ENCODE assay signal across 8 mouse cellular contexts in genomic region chr19:57152357-57152756, GRCm38 (mm10).
DNase-seq lines count a peak whose midpoint lies in the region; ATAC-seq and TF ChIP-seq lines count a peak whose summit lies in the region.

No protein-coding gene starts in this region.

- WGBS in neural tube, embryonic 13.5 days, result 34% methylated on average over 9 of the region's 9 CpGs
- 39% methylated on average over 9 of the region's 9 CpGs for WGBS in heart, adult 2 months

- no peak overlapping the region for H3K4me3 ChIP-seq in neural tube, embryonic 13.5 days
- H3K4me3 ChIP-seq in heart, adult 2 months, result no peak overlapping the region

- TF ChIP-seq EP300 in heart, adult 2 months (IDR thresholded peaks at IDR 0.05; ENCODE audit: insufficient read depth, low read depth, low read length), result no peak

- no peak for TF ChIP-seq CTCF in heart, adult 2 months (IDR thresholded peaks at IDR 0.05)

- H3K9ac ChIP-seq in neural tube, embryonic 13.5 days, result no peak overlapping the region
- H3K9ac ChIP-seq in heart, adult 2 months (ENCODE audit: low read depth, low read length), result no peak overlapping the region

- peak; percentile 58 for ATAC-seq in neural tube, embryonic 13.5 days (ENCODE audit: low read depth)

- peak; percentile 57 for DNase-seq in adrenal gland, adult 2 months
- no peak for DNase-seq in adrenal gland, adult 8-10 months
- DNase-seq in neural tube, embryonic 10.5 days (ENCODE audit: extremely low spot score, low spot score), result no peak
- DNase-seq in heart, adult 2 months, result peak; percentile 76 to 77
- DNase-seq in kidney, postnatal 36 days, result peak; percentile 52 to 70
- peak; percentile 51 for DNase-seq in ovary, postnatal 36 days (ENCODE audit: low spot score)
- DNase-seq in T-cell, adult 2 months (ENCODE audit: low spot score), result no peak

- no peak for TF ChIP-seq POLR2A in heart, adult 2 months (IDR thresholded peaks at IDR 0.05; ENCODE audit: insufficient read depth, low read depth, low read length)

- H3K79me2 ChIP-seq in heart, adult 2 months (replicated peaks; ENCODE audit: control insufficient read depth, insufficient read depth, low read length), result 0 out of 2 replicates have a peak, but pooled peaks cover 1% of the 10 kb centered on the region

- intact Hi-C loops in heart, adult 2 months (cut with DNase I), result no loop called here

- H3K9me3 ChIP-seq in neural tube, embryonic 13.5 days, result no peaks in the 10 kb centered on the region

- H3K36me3 ChIP-seq in neural tube, embryonic 13.5 days, result no peaks in the 10 kb centered on the region; the same call in 1 of the 2 replicates
- H3K36me3 ChIP-seq in heart, adult 2 months (ENCODE audit: control insufficient read depth, insufficient read depth, low read length), result peaks cover 46% of the 10 kb centered on the region

- no peak overlapping the region for H3K4me2 ChIP-seq in neural tube, embryonic 13.5 days

- H3K27ac ChIP-seq in neural tube, embryonic 13.5 days (replicated peaks), result peak overlapping the region; percentile 59; the same call in 1 of the 2 replicates
- no peak overlapping the region for H3K27ac ChIP-seq in heart, adult 2 months

- no peaks in the 10 kb centered on the region for H3K27me3 ChIP-seq in neural tube, embryonic 13.5 days
- no peaks in the 10 kb centered on the region for H3K27me3 ChIP-seq in heart, adult 2 months (ENCODE audit: control insufficient read depth, insufficient read depth, low read length)

- peaks cover 25% of the 10 kb centered on the region for H3K4me1 ChIP-seq in neural tube, embryonic 13.5 days (replicated peaks)
- peaks cover 24% of the 10 kb centered on the region for H3K4me1 ChIP-seq in heart, adult 2 months (ENCODE audit: control insufficient read depth, insufficient read depth, low read length)

Comparison
In these comparisons a context has a peak if more than half of its experiments do, and no peak if none do; other contexts are left out.
1. DNase-seq: peak in adrenal gland, adult 2 months (single experiment), heart, adult 2 months (2 of 2), kidney, postnatal 36 days (2 of 2) and ovary, postnatal 36 days (single experiment); none in adrenal gland, adult 8-10 months (single experiment), neural tube, embryonic 10.5 days (single experiment) and T-cell, adult 2 months (single experiment).